Mouse (Mus musculus): ENCODE measurements around the gene Unc5a. TPM values are rescaled to one million over a fixed set of nuclear protein-coding genes. Genes with fewer than 3 reads are reported as not detected.

Gene Unc5a
- total and polyA plus RNA-seq, 3 experiments, result 0.17 TPM; not detected in 2

GRCm38 (mm10) chr13:54959059-54959701 is 10.0 kb downstream of the Unc5a start:
- no peak for DNase-seq (ENCODE audit: extremely low read depth)
- Histone ChIP-seq H3K9me3 (replicated peaks; ENCODE audit: low read length) (no peaks in the 10 kb centered on the region), H3K4me2 (ENCODE audit: insufficient read depth, low read depth, poor library complexity, severe bottlenecking) (no peak overlapping the region), H3K36me3 (replicated peaks in 1 of 2; ENCODE audit: control insufficient read depth in 1 of 2, insufficient read depth in 1 of 2, low read length in 1 of 2) (no peaks in the 10 kb centered on the region), H3K9ac (ENCODE audit: insufficient read depth, low read depth) (no peak overlapping the region), H3K4me3 (replicated peaks in 1 of 3; ENCODE audit: low read depth in 2 of 3, low read length in 2 of 3, poor library complexity in 1 of 3) (no peak overlapping the region), H3K4me1 (ENCODE audit: control insufficient read depth in 1 of 2, insufficient read depth in 2 of 2) (peaks cover 3 to 15% of the 10 kb centered on the region in 2 experiments; a peak in 2 of 4 replicates), H3K27ac (ENCODE audit: insufficient read depth, low read depth) (no peak overlapping the region), H3K79me2 (replicated peaks; ENCODE audit: control insufficient read depth, extremely low read depth, insufficient read depth, poor library complexity, severe bottlenecking) (no peaks in the 10 kb centered on the region), H3K27me3 (replicated peaks) (peaks cover 93% of the 10 kb centered on the region)
- in situ Hi-C loops (cut with MboI; ENCODE audit: low pct_ligation_motif_present, low pct_unique_long_range_greater_than_20kb, low sequenced_read_pairs), result loop anchor here (5.0 kb wide), 1 partner anchor 152 kb away; no protein-coding TSS in a partner anchor
- TF ChIP-seq MAX (IDR thresholded peaks at IDR 0.05; ENCODE audit: low read length) (no peak), CTCF (conservative IDR thresholded peaks at IDR 0.05 in 1 of 2, IDR thresholded peaks at IDR 0.05 in 1 of 2; ENCODE audit: low read depth in 2 of 2, low read length in 2 of 2) (no peak), USF2 (conservative IDR thresholded peaks at IDR 0.05; ENCODE audit: low read depth, low read length) (no peak), E2F4 (IDR thresholded peaks at IDR 0.05; ENCODE audit: insufficient replicate concordance, low read depth, low read length) (no peak), NELFE (IDR thresholded peaks at IDR 0.05; ENCODE audit: low read depth, low read length) (no peak), CHD2 (IDR thresholded peaks at IDR 0.05; ENCODE audit: low read length) (no peak), MAFK (IDR thresholded peaks at IDR 0.05; ENCODE audit: insufficient replicate concordance, low read length) (no peak), MYC (IDR thresholded peaks at IDR 0.05; ENCODE audit: low read depth, low read length) (no peak), CHD1 (IDR thresholded peaks at IDR 0.05; ENCODE audit: low read depth, low read length) (no peak), ZKSCAN1 (IDR thresholded peaks at IDR 0.05; ENCODE audit: borderline replicate concordance, low read depth, low read length) (no peak), ZC3H11A (IDR thresholded peaks at IDR 0.05; ENCODE audit: low read depth, low read length) (no peak), PAX5 (IDR thresholded peaks at IDR 0.05; ENCODE audit: low read length) (no peak), UBTF (IDR thresholded peaks at IDR 0.05; ENCODE audit: low read depth, low read length) (no peak), RAD21 (IDR thresholded peaks at IDR 0.05; ENCODE audit: low read depth, low read length) (no peak), JUND (conservative IDR thresholded peaks at IDR 0.05; ENCODE audit: low read depth, low read length) (no peak), NRF1 (IDR thresholded peaks at IDR 0.05; ENCODE audit: low read depth, low read length) (no peak), ELF1 (IDR thresholded peaks at IDR 0.05; ENCODE audit: low read depth, low read length) (no peak)
- dilution Hi-C loops (cut with MboI; ENCODE audit: extremely low pct_ligation_motif_present, extremely low pct_unique_long_range_greater_than_20kb, low sequenced_read_pairs), result no loop called here

- dilution Hi-C loops (cut with MboI; ENCODE audit: extremely low pct_ligation_motif_present, extremely low pct_unique_long_range_greater_than_20kb, low sequenced_read_pairs) (no loop called here), in situ Hi-C loops (cut with MboI; ENCODE audit: low pct_ligation_motif_present, low pct_unique_long_range_greater_than_20kb, low sequenced_read_pairs) (loop anchor here (5.0 kb wide), 1 partner anchor 153 kb away; no protein-coding TSS in a partner anchor)
- no peak for DNase-seq (ENCODE audit: extremely low read depth)
- Histone ChIP-seq H3K4me2 (ENCODE audit: insufficient read depth, low read depth, poor library complexity, severe bottlenecking) (no peak overlapping the region), H3K27ac (ENCODE audit: insufficient read depth, low read depth) (no peak overlapping the region), H3K79me2 (replicated peaks; ENCODE audit: control insufficient read depth, extremely low read depth, insufficient read depth, poor library complexity, severe bottlenecking) (no peaks in the 10 kb centered on the region), H3K4me1 (ENCODE audit: control insufficient read depth in 1 of 2, insufficient read depth in 2 of 2) (peaks cover 3 to 17% of the 10 kb centered on the region in 2 experiments; a peak in 2 of 4 replicates), H3K4me3 (replicated peaks in 1 of 3; ENCODE audit: low read depth in 2 of 3, low read length in 2 of 3, poor library complexity in 1 of 3) (no peak overlapping the region), H3K27me3 (replicated peaks) (peaks cover 93% of the 10 kb centered on the region), H3K9me3 (replicated peaks; ENCODE audit: low read length) (no peaks in the 10 kb centered on the region), H3K36me3 (replicated peaks in 1 of 2; ENCODE audit: control insufficient read depth in 1 of 2, insufficient read depth in 1 of 2, low read length in 1 of 2) (no peaks in the 10 kb centered on the region), H3K9ac (ENCODE audit: insufficient read depth, low read depth) (no peak overlapping the region)
- TF ChIP-seq EP300 (IDR thresholded peaks at IDR 0.05; ENCODE audit: low read length), result no peak
These were observed 10.6 kb downstream of the Unc5a start for GRCm38 (mm10) chr13:54959842-54960241.

Measured in CH12.LX (cell line).